Mouse (Mus musculus): ENCODE results near the gene Olfr1314. TPM values are rescaled to one million over a fixed set of nuclear protein-coding genes. Genes with fewer than 3 reads are reported as not detected.

The Olfr1314 gene
- not detected in 2 replicates for polyA plus RNA-seq (2015; fragmentation: Nextera tagmentation; extraction: Ambion mirVana)

GRCm38 (mm10) chr2:112096681-112097080 lies at the start of gene Olfr1314:
Gene Olfr1314, minus strand, starts transcription at chr2:112096781.

GRCm38 (mm10) chr2:112140029-112140428 lies 43.4 kb upstream of the Olfr1314 start, which contains the start of gene Olfr1317:
Gene Olfr1317, plus strand, starts transcription at chr2:112140329.

DNA sequence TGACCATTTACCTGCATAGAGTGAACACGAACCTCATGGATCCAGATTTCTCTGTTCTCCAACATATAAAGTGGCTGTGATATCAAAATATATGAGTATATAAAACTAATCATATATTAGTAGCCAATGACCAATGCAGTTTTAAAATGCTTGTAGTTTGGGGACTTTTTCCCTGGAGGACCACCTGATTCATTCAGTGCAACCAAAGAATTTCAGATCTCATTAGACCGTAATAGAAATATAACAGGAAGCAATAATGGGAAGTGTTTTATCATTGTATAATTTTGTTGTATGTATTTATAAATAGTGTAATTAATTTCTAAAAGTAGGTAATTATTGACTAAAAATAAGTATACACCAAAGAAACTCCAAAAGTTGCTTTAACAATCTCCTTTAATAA lies 38.3 kb upstream of the Olfr1314 start, which contains the start of gene Olfr1316:
Olfr1316 (minus strand) TSS at position 101 of the 400 bp plus-strand sequence.

DNA sequence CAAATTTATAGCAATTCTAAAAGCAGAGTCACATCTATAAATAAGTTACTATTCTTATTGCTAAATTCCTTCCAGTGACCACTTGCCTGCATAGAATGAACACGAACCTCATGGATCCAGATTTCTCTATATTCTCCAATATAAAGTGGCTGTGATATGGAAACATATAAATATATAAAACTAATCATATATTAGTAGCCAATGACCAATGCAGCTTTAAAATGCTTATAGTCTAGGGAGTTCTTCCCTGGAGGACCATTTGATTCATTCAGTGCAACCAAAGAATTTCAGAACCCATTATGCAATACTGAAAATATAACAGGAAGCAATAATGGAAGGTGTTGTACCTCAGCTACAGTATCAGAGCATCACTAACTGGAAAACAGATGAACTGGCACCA lies 18.8 kb upstream of the Olfr1314 start, which contains the start of gene Olfr1315-ps1:
Olfr1315-ps1 (minus strand) TSS at position 101 of the 400 bp plus-strand sequence.

DNA sequence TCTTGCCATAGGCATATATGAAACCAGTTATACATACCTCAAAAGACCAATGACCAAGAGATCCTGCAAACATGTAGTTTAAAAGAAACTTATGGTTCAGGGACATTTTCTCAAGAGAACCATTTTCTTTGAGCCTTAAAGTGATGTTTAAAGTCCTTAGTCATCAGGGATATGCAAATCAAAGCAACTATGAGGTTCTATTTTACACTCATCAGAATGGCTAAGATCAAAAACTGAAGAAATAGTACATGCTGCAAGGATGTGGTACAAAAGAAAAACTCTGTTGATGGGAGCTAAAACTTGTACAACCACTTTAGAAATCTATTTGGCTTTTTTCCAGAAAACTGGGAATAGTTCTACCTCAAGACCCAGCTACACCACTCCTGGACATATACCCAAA lies 18.8 kb downstream of the Olfr1314 start, which contains the start of gene Olfr1313:
Olfr1313 (minus strand) TSS at position 101 of the 400 bp plus-strand sequence.

GRCm38 (mm10) chr2:112050138-112050537 lies 46.4 kb downstream of the Olfr1314 start, which contains the start of gene Olfr1312:
Gene Olfr1312, minus strand, starts transcription at chr2:112050238.

Other genes with a start within 250 kb of the Olfr1314 start
- not detected in 2 replicates for gene Olfr1305, start 219.6 kb downstream of the Olfr1314 start, polyA plus RNA-seq (2015; fragmentation: Nextera tagmentation; extraction: Ambion mirVana)
- gene Olfr1306, start 180.5 kb downstream of the Olfr1314 start, polyA plus RNA-seq (2015; fragmentation: Nextera tagmentation; extraction: Ambion mirVana): not detected in 2 replicates
- 0.01 TPM in 1 of 2 replicates, not detected in the other for gene Olfr1307, start 147.3 kb downstream of the Olfr1314 start, polyA plus RNA-seq (2015; fragmentation: Nextera tagmentation; extraction: Ambion mirVana)
- not detected in 2 replicates for gene Olfr1308, start 131.8 kb downstream of the Olfr1314 start, polyA plus RNA-seq (2015; fragmentation: Nextera tagmentation; extraction: Ambion mirVana)
- not detected in 2 replicates for gene Olfr1309, start 106.5 kb downstream of the Olfr1314 start, polyA plus RNA-seq (2015; fragmentation: Nextera tagmentation; extraction: Ambion mirVana)
- gene Olfr1310, start 84.1 kb downstream of the Olfr1314 start, polyA plus RNA-seq (2015; fragmentation: Nextera tagmentation; extraction: Ambion mirVana): not detected in 2 replicates
- not detected in 2 replicates for gene Olfr1311, start 72.4 kb downstream of the Olfr1314 start, polyA plus RNA-seq (2015; fragmentation: Nextera tagmentation; extraction: Ambion mirVana)
- gene Olfr1312, start 46.5 kb downstream of the Olfr1314 start, polyA plus RNA-seq (2015; fragmentation: Nextera tagmentation; extraction: Ambion mirVana): not detected in 2 replicates
- gene Olfr1313, start 18.9 kb downstream of the Olfr1314 start, polyA plus RNA-seq (2015; fragmentation: Nextera tagmentation; extraction: Ambion mirVana): not detected in 2 replicates
- not detected in 2 replicates for gene Olfr1315-ps1, start 18.7 kb upstream of the Olfr1314 start, polyA plus RNA-seq (2015; fragmentation: Nextera tagmentation; extraction: Ambion mirVana)
- not detected in 2 replicates for gene Olfr1316, start 38.2 kb upstream of the Olfr1314 start, polyA plus RNA-seq (2015; fragmentation: Nextera tagmentation; extraction: Ambion mirVana)
- not detected in 2 replicates for gene Olfr1317, start 43.5 kb upstream of the Olfr1314 start, polyA plus RNA-seq (2015; fragmentation: Nextera tagmentation; extraction: Ambion mirVana)
- gene Olfr1318, start 57.4 kb upstream of the Olfr1314 start, polyA plus RNA-seq (2015; fragmentation: Nextera tagmentation; extraction: Ambion mirVana): not detected in 2 replicates
- 1.5 and 3.5 TPM in 2 replicates for gene Lpcat4, start 142.7 kb upstream of the Olfr1314 start, polyA plus RNA-seq (2015; fragmentation: Nextera tagmentation; extraction: Ambion mirVana)
- gene Nutm1, start 162.5 kb upstream of the Olfr1314 start, polyA plus RNA-seq (2015; fragmentation: Nextera tagmentation; extraction: Ambion mirVana): not detected in 2 replicates
- 117 and 122 TPM in 2 replicates for gene Nop10, start 165.1 kb upstream of the Olfr1314 start, polyA plus RNA-seq (2015; fragmentation: Nextera tagmentation; extraction: Ambion mirVana)
- gene Slc12a6, start 169.0 kb upstream of the Olfr1314 start, polyA plus RNA-seq (2015; fragmentation: Nextera tagmentation; extraction: Ambion mirVana): 6.3 and 8.6 TPM in 2 replicates
- gene Gm21985, start 169.5 kb upstream of the Olfr1314 start, polyA plus RNA-seq (2015; fragmentation: Nextera tagmentation; extraction: Ambion mirVana): not detected in 2 replicates

Measured in skeletal muscle tissue, postnatal 0 days (tissue).